ENCODE assay signal across 8 mouse cellular contexts in the genomic region with DNA sequence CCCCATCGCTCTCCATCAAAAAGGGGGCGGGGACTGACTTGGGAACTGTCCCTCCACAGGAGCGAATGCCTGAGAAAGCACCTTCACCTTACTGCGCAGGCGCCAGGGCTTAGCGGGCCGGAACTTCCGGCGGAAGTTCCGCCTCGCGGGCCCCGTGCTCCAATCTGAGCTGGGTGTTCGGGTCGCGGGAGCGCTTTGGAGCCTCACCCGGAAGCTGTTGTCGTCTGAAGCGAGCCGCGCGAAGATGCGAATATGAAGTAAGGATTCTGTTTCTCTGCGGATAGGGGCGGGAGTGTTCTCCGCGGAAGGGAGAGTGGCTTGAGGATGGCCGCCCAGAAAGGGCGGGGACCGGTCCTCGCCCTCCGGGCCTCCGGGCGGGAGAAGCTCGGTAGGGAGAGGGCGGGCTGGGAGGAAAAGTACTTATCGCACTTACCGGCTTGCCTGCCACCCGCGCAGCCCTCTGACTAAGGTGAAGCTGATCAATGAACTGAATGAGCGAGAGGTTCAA. TPM values are rescaled to one million over a fixed set of nuclear protein-coding genes. Genes with fewer than 3 reads are reported as not detected.
DNase-seq lines count a peak whose midpoint lies in the region; ATAC-seq lines count a peak whose summit lies in the region.

A gene (plus strand): TSS at position 141 of the 508 bp plus-strand sequence.

- H3K36me3 ChIP-seq in heart, embryonic 13.5 days = peaks cover 8% of the 10 kb centered on the region
- peaks cover 11% of the 10 kb centered on the region for H3K36me3 ChIP-seq in liver, embryonic 12.5 days
- no peaks in the 10 kb centered on the region for H3K36me3 ChIP-seq in stomach, embryonic 15.5 days

- WGBS in heart, embryonic 13.5 days = 11% methylated on average over 42 of the region's 42 CpGs
- WGBS in liver, embryonic 12.5 days (ENCODE audit: insufficient replicate concordance) = 6% methylated on average over 42 of the region's 42 CpGs
- WGBS in stomach, embryonic 15.5 days = 15% methylated on average over 42 of the region's 42 CpGs

- H3K4me2 ChIP-seq in heart, embryonic 13.5 days = peak within 1 kb of the TSS; percentile 70
- peak within 1 kb of the TSS; percentile 73 for H3K4me2 ChIP-seq in liver, embryonic 12.5 days
- H3K4me2 ChIP-seq in stomach, embryonic 15.5 days = peak within 1 kb of the TSS; percentile 52

- H3K9me3 ChIP-seq in heart, embryonic 13.5 days = no peaks in the 10 kb centered on the region
- H3K9me3 ChIP-seq in liver, embryonic 12.5 days (replicated peaks) = no peaks in the 10 kb centered on the region
- H3K9me3 ChIP-seq in stomach, embryonic 15.5 days = no peaks in the 10 kb centered on the region

- H3K27me3 ChIP-seq in heart, embryonic 13.5 days (replicated peaks) = no peaks in the 10 kb centered on the region
- H3K27me3 ChIP-seq in liver, embryonic 12.5 days (replicated peaks) = no peaks in the 10 kb centered on the region
- H3K27me3 ChIP-seq in stomach, embryonic 15.5 days (replicated peaks) = no peaks in the 10 kb centered on the region

- peak within 1 kb of the TSS; percentile 80 for H3K9ac ChIP-seq in heart, embryonic 13.5 days
- H3K9ac ChIP-seq in liver, embryonic 12.5 days = peak within 1 kb of the TSS; percentile 73
- peak within 1 kb of the TSS; percentile 9; the same call in 1 of the 2 replicates for H3K9ac ChIP-seq in stomach, embryonic 15.5 days

- no peak within 1 kb of the TSS for H3K27ac ChIP-seq in brown adipose tissue, adult 24 weeks (replicated peaks; ENCODE audit: low read depth, low read length)
- 0 out of 2 replicates have a peak within 1 kb of the TSS, but pooled peaks have one; percentile 28 for H3K27ac ChIP-seq in heart, embryonic 13.5 days (replicated peaks)
- H3K27ac ChIP-seq in liver, embryonic 12.5 days = peak within 1 kb of the TSS; percentile 88
- peak within 1 kb of the TSS; percentile 36; the same call in 1 of the 2 replicates for H3K27ac ChIP-seq in stomach, embryonic 15.5 days

- peak; percentile 63 for ATAC-seq in heart, embryonic 13.5 days (ENCODE audit: extremely low read depth, insufficient number of reproducible peaks, low FRiP score, low TSS enrichment)
- peak; percentile 97 for ATAC-seq in liver, embryonic 12.5 days
- ATAC-seq in stomach, embryonic 15.5 days (ENCODE audit: insufficient read depth, low FRiP score, low read depth) = peak; percentile 92

- H3K4me1 ChIP-seq in brown adipose tissue, adult 24 weeks (ENCODE audit: control insufficient read depth, insufficient read depth, insufficient read length, low read length) = no peaks in the 10 kb centered on the region
- H3K4me1 ChIP-seq in heart, embryonic 13.5 days = peaks cover 9% of the 10 kb centered on the region
- peaks cover 9% of the 10 kb centered on the region for H3K4me1 ChIP-seq in liver, embryonic 12.5 days
- H3K4me1 ChIP-seq in stomach, embryonic 15.5 days = no peaks in the 10 kb centered on the region

- peak; percentile 94 for DNase-seq in CD4-positive, CD25-positive, alpha-beta regulatory T cell, adult 2 months (ENCODE audit: low read depth, low spot score)
- peak; percentile 14 for DNase-seq in fat pad, adult 2 months (ENCODE audit: extremely low read depth, low read depth, low spot score)
- DNase-seq in kidney, postnatal 10 days = peak; percentile 93
- peak; percentile 84 to 86 for DNase-seq in natural killer cell, adult 2 months (ENCODE audit: low spot score in 2 of 2)

- H3K4me3 ChIP-seq in brown adipose tissue, adult 24 weeks (ENCODE audit: insufficient read depth, low read depth, low read length) = peak within 1 kb of the TSS; percentile 91
- peak within 1 kb of the TSS; percentile 71 for H3K4me3 ChIP-seq in heart, embryonic 13.5 days
- peak within 1 kb of the TSS; percentile 67 for H3K4me3 ChIP-seq in liver, embryonic 12.5 days
- peak within 1 kb of the TSS; percentile 53 for H3K4me3 ChIP-seq in stomach, embryonic 15.5 days (replicated peaks)

RNA-seq across cellular contexts. Expression of the gene that starts here (rescaled TPM):
- 3.3 and 4.3 TPM in 2 replicates for polyA plus RNA-seq in brown adipose tissue, adult 24 weeks (2012; ENCODE audit: insufficient read depth, insufficient read length, missing spikeins)
- 13.7 and 18.4 TPM in 2 replicates for polyA plus RNA-seq in heart, embryonic 13.5 days (2015; fragmentation: Nextera tagmentation; extraction: Ambion mirVana)
- polyA plus RNA-seq in liver, embryonic 12.5 days (2016; fragmentation: Nextera tagmentation; extraction: Ambion mirVana) = 16.7 and 18.2 TPM in 2 replicates
- polyA plus RNA-seq in stomach, embryonic 15.5 days (2015; fragmentation: Nextera tagmentation; extraction: Ambion mirVana) = 17.5 and 19.0 TPM in 2 replicates

Comparison
In these comparisons a context has a peak if more than half of its experiments do, and no peak if none do; other contexts are left out.
1. DNase-seq: peak in every context shown above with its lines; median percentile 94 in CD4-positive, CD25-positive, alpha-beta regulatory T cell, adult 2 months; 93 in kidney, postnatal 10 days; 85 in natural killer cell, adult 2 months; 14 in fat pad, adult 2 months.
2. H3K9ac ChIP-seq: peak in every context shown above with its lines; median percentile 80 in heart, embryonic 13.5 days; 73 in liver, embryonic 12.5 days; 9 in stomach, embryonic 15.5 days.